Mouse (Mus musculus) MEL (cell line): ENCODE results near the gene Nipal4.

Source experiments
- CTCF ChIP-seq, 3 experiments: IDR thresholded peaks in 2 of 3; conservative IDR thresholded peaks in 1 of 3; 2 replicates each; pipeline ENCODE4 v1.5.1; 2011 to 2012; ENCODE audit warnings: low read length in 3 of 3, low read depth in 2 of 3, mild to moderate bottlenecking in 2 of 3, improper control_type of control experiment in 1 of 3, inconsistent platforms in 1 of 3, mixed read lengths in 1 of 3, moderate library complexity in 1 of 3; ENCODE audit not compliant: control insufficient read depth in 1 of 3, insufficient read depth in 1 of 3, poor library complexity in 1 of 3, severe bottlenecking in 1 of 3
- E2F4 ChIP-seq: IDR thresholded peaks from 2 replicates; pipeline ENCODE4 v1.6.1; 2011; ENCODE audit warnings: low read depth, low read length, improper control_type of control experiment, borderline replicate concordance
- POLR2A ChIP-seq, 2 experiments: IDR thresholded peaks; 2 replicates each; pipeline ENCODE4 v1.6.1; 2011 to 2012; ENCODE audit warnings: low read length in 2 of 2, mild to moderate bottlenecking in 2 of 2, control low read depth in 1 of 2, improper control_type of control experiment in 1 of 2, low read depth in 1 of 2, moderate library complexity in 1 of 2; ENCODE audit not compliant: control insufficient read depth in 1 of 2, insufficient read depth in 1 of 2, poor library complexity in 1 of 2
- SMC3 ChIP-seq: IDR thresholded peaks from 2 replicates; pipeline ENCODE4 v1.6.1; 2011; ENCODE audit warnings: low read depth, low read length, improper control_type of control experiment
- USF1 ChIP-seq: IDR thresholded peaks from 2 replicates; pipeline ENCODE4 v1.6.1; 2014; ENCODE audit warnings: low read depth, mild to moderate bottlenecking, inconsistent platforms, low read length, improper control_type of control experiment, moderate library complexity
- USF2 ChIP-seq, 2 experiments: IDR thresholded peaks; 2 replicates each; pipeline ENCODE4 v1.6.1; 2011 to 2012; ENCODE audit warnings: improper control_type of control experiment in 2 of 2, low read length in 2 of 2, borderline replicate concordance in 1 of 2, inconsistent platforms in 1 of 2, low read depth in 1 of 2, mild to moderate bottlenecking in 1 of 2; ENCODE audit not compliant: insufficient read depth in 1 of 2

DNA sequence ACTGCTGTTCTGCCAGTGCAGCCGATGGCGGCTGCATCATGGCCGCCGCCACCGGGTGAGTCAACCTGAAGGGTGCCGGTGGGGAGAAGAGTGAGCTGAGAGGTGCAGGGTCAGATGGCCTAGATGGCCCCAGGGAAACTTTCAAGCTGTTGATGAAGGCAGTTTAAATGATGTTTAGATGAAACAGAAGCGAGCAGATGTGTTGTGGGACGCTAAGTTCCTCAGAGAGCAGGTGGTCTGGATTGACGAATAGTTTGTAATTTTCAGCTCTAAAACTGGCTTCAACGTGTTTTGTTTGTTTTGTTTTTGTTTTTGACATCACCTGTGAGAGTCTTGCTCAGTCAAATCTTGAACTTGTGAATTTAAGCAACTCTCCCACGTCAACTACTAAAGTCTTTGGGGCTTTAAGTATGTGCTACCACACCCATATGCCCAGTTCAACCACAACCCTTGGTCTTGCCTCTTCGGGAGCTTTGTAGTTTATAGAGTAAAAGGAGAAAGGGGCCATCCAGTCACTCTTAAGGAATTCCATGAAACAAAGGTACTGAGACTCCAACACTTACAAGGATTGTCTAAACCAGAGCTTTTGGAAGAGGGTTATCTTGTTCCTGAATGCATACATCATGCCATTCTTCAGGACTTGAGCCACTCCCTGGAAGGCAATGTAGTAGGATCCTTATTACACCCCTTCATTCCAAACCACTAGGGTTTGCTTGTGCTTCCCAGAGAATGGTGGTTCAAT is 41.0 kb downstream of the Nipal4 start:
- TF ChIP-seq CTCF (IDR thresholded peaks at IDR 0.05 in 2 of 3, conservative IDR thresholded peaks at IDR 0.05 in 1 of 3; ENCODE audit: control insufficient read depth in 1 of 3, insufficient read depth in 1 of 3, low read depth in 2 of 3, low read length in 3 of 3, poor library complexity in 1 of 3, severe bottlenecking in 1 of 3), result no peak
- TF ChIP-seq POLR2A (IDR thresholded peaks at IDR 0.05; ENCODE audit: control insufficient read depth in 1 of 2, insufficient read depth in 1 of 2, low read depth in 1 of 2, low read length in 2 of 2, poor library complexity in 1 of 2), result no peak
- TF ChIP-seq SMC3, result no peak
- TF ChIP-seq USF2 (IDR thresholded peaks at IDR 0.05; ENCODE audit: borderline replicate concordance in 1 of 2, insufficient read depth in 1 of 2, low read depth in 1 of 2, low read length in 2 of 2), result no peak
- TF ChIP-seq E2F4, result no peak
- TF ChIP-seq USF1, result no peak
